Mouse (Mus musculus) heart, postnatal 25 days (tissue): ENCODE measurements around the gene Ptgds. TPM values are rescaled to one million over a fixed set of nuclear protein-coding genes. Genes with fewer than 3 reads are reported as not detected.

Experiments used
- DNase-seq: peaks from one replicate; pipeline ENCODE4 v3.0.0; 2022; ENCODE audit warnings: low spot score
- intact Hi-C: fragments of 180-260 bp; cut with DNase I; formaldehyde crosslinking; loops from one replicate; pipeline ENCODE4 v1.15.1; 2025
- total RNA-seq, 2 experiments: library from RNA; stranded (reverse); gene quantifications; 2 replicates each; pipeline ENCODE4 v1.2.3; 2021

The Ptgds gene
- total RNA-seq, 2 experiments from 2014 or later = 117 to 160 TPM

DNA sequence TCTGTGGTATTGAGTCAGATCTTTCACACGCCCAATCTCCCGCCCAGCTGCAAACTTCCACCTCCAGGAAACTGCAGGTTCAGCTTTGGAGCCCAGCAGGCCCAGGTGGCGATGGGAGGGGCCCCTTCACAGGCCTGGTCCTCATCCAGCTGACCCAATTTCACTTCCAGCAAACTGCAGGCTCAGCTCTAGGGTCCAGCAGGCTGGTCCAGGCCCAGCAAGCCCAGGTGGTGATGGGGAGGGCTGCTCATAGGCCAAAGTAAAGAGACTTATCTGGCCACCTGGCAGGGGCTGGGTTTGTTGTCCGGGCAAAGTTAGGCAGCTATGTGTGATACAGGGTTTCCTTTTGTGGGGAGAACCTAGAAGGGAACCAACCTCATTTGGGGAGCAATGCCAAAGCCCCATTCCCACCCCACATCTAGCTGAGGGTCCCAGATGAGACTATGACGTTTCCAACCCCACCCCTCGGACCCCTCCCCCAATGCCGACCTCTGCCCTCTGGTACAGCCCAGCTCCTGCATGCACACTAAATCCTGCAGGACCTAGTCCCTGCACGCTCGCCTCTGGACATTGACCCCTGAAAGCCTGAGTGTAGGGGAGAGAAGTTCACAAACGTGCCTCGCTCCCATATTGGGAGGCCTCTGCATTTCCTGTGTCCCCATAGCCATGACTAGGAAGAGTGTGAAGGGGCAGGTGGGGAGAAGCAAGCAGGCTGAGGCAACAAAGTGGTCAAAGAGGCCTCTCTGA lies 15.2 kb upstream of the Ptgds start:
- DNase-seq = no peak
- intact Hi-C loops = loop anchor here (5.0 kb wide), 1 partner anchor 108 kb away; no protein-coding TSS in a partner anchor

DNA sequence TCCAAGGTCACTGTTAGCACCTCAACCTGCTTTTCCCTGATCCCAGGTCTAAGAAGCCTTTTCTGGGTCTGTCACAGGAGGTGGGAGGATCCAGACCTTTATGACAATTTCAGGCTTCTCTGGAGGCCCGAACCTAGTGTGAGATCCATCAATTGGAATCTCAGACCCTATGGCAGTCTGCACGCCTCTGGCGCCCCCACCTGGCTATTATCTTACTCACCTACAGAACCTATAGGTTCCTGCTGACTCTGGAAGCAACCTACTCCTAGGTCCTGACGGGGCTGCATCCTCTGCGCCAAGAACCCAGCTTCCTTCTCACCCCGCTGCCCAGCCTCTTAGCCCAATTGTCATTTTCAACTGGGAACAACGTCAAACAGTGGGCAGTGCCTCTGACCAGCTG lies 13.1 kb upstream of the Ptgds start:
- no peak for DNase-seq
- intact Hi-C loops = loop anchor here (1.0 to 5.0 kb wide), 2 partner anchors 62 to 106 kb away; no protein-coding TSS in a partner anchor

DNA sequence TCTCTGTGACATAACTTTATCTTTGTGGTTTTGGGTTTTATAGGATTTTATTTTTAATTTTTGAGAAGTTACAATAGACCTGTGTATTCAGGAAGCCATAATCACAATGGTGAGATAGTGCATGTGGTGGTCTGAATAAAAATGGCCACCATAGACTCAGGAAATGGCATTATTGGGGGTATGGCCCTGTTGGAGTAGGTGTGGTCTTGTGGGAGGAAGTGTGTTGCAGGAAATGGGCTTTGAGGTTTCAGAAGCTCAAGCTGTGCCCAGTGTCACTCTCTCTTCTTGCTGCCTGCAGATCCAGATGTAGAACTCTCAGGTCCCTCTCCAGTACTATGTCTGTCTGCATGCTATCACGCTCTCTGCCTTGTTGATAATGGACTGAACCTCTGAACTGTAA lies 10.7 kb upstream of the Ptgds start:
- intact Hi-C loops = loop anchor here (5.0 kb wide), 1 partner anchor 103 kb away; no protein-coding TSS in a partner anchor

DNA sequence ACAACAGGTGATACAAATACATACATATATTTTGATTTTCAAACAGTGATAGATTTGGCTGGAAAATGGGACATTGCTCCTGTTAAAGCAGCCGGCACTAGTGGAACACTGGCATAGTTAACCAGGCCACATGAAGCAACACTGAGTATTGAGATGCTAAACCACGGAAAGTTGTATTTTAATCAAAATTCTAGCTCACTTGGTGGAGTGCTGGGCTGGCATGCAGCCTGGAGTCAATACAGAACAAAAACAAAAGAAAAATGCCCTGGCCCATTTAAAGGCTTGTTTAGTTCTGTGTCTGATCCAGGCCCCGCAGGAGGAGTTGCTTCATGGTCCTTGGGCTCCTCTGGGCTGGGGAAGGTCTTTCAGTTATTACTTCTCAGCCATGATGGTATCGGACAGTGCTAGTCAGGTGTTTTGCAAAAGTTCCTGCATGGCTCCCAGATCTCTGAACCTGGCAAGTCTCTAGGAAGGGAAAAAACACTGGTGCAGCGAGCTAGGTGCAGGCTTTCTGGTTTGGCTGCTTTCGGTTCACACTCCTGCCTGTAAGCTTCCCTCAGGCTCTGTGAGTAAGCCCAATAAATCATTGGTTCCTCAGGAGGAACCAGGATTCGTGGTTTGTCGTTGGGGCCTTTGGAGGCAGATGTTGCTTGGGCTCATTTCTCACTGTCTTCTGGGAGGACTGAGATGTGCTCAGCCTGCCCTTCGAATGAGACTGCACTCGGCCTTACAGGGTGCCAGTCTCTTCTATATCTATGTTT lies 9.9 kb upstream of the Ptgds start:
- intact Hi-C loops = loop anchor here (5.0 kb wide), 1 partner anchor 102 kb away; no protein-coding TSS in a partner anchor
- no peak for DNase-seq

More for the DNA sequence above, 10.7 kb upstream of the Ptgds start:
- DNase-seq = no peak

DNA sequence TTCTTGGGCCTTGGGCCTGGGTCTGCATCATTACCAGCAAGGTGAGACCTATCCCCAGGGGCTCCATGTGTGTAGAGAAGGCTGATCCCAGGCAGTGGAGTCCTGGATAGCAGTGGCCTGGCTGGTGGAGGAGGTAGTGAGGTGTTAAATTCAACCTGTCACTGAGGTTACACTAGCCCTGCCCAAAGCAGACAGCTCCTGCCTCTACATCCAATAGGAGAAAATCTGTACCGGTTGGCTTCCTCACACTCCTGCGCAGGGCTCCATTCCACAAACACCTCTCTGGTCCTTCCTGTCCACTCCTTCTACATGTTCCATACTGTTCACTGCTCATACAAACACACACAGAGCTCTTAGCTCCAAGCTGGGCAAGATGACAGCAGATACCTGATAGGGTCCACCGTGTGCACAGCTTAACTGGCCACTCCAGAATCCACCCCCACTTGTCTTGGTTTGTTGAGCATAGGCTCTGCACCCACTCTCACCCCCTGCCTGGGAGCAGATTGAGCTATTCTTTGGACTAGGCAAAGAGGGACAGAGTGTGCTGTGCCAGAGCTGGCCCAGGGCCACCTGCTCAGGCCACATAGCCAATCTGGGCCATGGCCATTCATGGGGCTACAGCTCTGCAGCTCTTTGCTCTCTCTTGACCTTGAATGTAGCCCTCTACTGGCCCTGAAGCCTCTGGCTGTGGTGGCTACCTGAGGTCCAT lies 8.3 kb upstream of the Ptgds start:
- no peak for DNase-seq
- intact Hi-C loops = no loop called here

DNA sequence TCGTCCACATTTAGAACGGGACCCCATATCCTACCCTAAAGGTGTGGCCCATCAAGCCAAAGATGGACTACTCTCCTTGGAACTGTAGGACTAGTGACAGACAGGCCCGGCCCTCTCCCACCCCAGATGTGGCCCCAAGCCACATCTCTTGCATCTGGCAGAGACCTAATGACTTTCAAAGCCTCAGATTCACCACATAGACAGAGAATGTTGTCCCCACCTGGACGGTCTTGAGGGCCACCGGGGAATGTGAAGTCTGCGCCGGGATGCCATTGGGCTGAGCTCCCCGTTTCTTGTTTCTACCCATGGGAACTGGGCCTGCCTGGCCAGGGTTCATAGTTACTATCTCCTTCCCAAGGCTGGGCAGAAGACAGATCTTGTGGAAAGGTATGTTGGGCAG lies 7.7 kb upstream of the Ptgds start:
- intact Hi-C loops = no loop called here

DNA sequence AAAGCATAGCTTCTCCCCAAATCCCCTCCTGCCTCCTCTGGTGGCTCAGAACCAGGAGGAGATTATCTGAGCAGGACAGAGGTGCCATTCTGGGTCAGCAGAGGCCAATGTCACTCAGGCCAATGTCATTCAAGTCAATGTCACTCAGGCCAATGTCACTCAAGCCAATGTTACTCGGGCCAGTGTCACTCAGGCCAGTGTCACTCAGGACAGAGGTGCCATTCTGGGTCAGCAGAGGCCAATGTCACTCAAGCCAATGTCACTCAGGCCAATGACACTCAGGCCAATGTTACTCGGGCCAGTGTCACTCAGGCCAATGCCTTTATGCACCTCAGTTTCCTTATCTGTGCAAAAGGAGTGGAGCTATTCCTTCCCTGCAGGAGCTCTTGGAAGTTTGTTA lies 2.7 kb upstream of the Ptgds start:
- intact Hi-C loops = no loop called here
- no peak for DNase-seq

More for the DNA sequence above, 7.7 kb upstream of the Ptgds start:
- no peak for DNase-seq

DNA sequence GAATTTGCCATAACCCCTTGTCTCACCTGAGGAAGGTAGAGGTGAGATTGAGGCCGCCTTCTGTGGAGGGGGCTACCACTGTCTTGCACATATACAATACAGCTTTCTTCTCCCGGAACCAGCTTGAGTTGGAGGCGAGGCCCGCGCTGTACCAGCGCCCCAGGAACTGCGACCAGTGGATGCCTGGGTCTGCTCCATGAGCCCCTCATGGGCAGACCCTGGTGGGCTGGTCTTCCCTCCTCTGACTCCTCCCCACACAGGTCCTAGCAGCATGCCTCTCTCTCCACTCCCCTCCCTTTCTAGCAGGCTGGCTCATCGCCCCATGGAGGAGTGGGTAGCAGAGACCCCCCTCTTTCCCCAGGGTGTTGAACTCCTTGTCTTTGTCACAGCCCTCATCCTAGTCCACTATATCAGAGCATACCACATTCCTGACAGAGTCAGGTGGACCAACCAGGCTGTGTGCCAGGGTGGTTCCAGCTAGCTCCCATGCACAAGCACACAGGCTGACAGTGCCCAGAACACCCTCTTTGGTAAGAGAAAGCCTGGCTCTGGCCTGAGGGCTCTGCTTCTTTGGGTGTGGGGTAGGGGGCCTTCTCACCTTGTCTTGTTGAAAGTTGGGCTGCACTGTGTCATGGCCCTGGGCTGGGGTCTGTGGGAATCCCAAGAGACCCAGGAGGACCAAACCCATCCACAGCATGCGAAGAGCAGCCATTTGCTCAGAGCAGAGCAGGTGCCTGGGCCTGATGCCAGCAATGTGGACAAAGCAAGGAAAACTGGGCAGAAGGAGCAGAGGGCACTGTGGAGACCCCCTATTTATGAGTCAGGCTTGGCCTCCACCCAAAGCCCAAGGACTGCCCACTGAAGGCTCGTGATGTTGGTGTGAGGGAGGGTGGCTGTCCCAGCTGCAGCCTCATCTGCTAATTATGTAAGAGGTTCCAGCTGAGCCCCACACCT lies 607 bp downstream of the Ptgds start:
- intact Hi-C loops = no loop called here
- DNase-seq = no peak

DNA sequence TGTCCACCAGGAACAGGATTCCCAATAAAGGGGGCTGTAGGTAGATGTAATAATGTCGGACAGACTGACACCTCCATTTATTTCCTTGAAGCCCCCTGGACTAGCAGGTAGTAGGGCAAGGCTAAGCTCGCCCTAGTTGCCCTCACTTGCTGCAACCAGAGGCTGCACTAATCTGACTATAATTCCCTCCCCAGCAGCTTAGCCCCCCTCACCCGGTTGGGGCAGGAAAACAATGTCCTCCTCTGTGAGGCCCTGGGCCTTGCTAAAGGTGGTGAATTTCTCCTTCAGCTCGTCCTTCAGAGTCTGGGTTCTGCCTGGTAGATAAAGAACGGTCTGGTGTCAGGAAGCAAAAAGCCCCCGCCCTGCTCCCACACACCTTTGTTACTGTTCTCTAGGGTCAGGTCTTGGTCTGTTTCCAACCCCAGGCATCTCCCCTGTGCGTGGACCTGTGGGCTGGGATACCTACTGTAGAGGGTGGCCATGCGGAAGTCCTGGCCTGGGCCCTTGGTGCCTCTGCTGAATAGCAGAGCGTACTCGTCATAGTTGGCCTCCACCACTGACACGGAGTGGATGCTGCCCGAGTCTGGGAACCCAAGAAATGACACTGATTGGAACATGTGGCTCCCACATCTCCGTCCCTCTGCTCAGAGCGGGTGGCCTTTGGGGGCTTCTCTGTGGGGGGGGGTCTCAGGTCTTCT lies 2.1 kb downstream of the Ptgds start:
- DNase-seq = no peak

DNA sequence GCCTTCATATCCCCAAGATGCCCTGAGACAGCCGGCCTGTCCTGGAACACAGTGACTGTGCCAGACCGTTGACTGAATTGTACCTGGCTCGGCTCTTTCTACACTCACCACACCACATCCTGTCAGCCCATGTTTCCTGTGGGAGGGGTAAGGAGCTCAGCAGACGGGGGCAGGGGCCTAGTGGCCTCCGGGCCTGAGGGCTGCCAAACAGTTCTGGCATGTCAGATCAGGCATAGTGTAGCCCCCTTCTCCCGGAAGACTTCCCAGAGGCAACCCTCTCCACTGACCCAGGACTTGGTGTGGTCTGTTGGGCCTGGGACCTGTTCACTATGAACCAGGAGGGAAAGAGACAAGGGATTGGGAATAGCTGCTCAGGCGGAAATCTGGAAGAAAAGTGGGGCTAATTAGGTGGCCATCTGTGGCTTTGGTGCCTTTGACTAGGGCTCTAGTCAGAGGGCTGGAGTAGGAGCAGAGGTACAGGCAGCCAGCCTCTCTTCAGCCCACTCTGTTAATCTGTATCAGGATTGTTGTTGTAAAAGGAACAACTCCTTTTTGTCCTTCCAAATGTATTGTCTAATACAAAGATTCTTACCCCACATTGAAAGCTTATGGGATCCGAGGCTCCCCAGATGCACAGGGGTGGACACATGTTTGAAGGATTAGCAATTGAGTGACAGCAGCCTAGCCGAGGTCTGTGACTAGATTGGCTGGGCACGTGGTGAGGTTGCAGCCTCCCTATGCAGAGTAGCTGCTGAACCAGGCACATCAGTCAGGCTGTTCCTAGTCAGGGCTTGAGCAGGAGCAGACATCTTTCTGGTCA lies 3.8 kb downstream of the Ptgds start:
- DNase-seq = no peak
- intact Hi-C loops = no loop called here

More for the DNA sequence above, 2.1 kb downstream of the Ptgds start:
- intact Hi-C loops = no loop called here

DNA sequence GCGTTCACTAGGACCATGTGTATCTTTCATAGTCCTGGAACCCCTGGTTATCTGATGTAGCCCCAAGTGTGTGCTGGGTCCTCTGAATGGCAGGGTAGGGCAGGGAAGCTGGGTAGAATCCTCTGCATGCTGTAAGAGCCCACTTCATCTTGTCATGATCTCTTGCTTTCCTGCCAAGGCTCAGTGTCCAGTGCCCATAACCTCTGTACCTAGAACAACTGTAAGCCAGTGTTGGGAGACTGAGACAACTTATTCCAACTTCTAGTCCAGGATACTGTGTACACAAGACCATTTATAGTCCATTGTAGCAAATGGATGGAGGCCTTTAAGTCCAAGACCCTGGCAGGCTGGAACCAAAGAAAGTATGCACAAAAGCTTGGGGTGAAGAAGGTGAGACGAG lies 4.6 kb downstream of the Ptgds start:
- intact Hi-C loops = no loop called here
- no peak for DNase-seq

DNA sequence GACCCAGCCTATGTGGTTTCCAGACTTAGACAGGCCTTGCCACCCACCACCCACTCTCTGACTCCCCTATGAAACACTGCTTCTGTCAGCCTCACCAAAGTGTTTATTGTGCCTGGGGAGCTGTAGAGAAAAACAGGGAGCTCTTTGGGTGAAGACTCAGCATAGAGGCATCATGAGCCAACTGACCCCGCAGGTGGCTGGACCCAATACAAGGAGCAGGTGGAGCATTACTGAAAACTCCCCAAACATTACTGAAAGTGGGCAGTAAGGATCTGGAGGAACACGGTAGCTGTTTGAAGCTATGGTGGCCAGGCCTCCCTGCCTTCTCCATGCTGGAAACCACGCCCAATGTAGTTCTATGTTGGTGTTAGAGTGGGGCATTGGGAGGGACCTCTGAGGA lies 6.2 kb downstream of the Ptgds start:
- intact Hi-C loops = no loop called here

DNA sequence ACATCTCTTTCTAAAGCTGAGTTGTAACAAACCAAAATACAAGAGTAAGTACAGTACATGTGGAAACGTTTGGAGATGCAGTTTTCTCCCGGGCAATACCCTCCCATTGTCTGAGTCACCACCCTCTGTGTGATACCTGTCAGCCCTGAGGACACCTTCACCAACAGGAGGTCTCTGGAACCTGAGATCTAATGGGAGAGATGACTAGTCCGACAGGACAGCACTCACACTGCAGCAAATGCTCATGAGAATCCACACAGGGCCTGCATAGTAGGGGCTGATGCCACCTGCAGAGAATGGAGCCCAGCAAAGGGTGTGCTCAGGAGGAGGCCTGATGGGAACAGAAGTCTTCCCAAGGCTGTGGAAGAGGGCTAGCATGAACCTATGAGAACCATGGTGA lies 8.4 kb downstream of the Ptgds start:
- DNase-seq = no peak
- intact Hi-C loops = no loop called here

More for the DNA sequence above, 6.2 kb downstream of the Ptgds start:
- no peak for DNase-seq

DNA sequence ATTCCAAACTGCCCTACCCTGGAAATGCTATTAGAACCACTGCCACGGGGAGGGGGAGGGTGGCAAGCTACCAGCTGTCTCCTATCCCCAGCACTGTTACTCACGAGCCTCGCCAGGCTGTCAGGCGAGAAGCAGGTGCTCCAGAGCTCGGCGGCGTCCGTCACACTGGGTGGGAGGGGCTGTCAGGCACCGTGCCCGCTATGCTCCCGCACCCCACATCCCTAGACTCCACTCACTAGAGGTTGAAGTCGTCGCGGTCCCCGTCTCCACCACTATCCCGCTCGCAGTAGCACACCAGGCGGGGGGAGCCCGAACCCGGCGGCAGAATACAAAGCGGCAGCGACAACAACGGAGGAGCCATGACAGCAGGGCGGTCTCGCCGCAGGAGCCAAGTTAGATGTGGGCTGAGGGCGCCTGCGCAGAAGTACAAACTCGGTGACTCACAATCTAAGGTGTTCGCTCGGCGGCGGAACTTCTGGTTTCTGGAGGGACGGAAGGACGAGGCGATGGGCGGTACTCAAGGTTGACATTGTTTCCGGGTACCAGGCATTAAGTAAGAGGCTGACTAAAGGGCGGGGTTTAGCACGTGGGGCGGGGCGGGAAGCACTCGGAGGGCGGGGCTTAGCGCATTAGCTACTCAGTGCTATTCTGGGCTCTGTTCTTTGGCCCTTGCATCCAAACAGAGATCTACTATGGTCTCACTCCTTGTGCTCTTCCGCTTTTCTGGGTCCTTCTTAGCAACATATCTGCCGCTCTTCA lies 9.1 kb downstream of the Ptgds start, which contains the start of gene Paxx:
TSS of gene Paxx (minus strand) at position 544 of the 759 bp plus-strand sequence.
- intact Hi-C loops = no loop called here
- DNase-seq = peak; percentile 90

DNA sequence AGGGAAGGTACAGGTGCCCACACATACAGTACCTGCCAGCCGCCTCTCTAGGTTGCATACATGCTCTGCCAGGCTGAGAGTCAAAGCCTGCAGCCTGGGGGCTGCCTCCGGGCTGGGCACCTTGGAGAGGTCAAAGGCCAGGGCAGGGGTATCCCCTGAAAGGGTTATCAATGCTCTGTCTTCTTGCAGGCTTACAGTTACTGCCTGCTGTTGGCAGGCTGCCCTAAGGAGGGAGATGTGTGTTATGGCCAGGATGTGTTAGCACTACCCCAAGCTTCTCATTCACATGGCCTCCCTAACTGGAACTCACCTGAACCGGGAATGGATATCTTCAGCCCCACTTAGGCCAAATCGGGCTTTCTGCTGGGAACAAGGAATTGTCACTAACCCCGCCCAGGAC lies 9.7 kb downstream of the Ptgds start:
- intact Hi-C loops = no loop called here

DNA sequence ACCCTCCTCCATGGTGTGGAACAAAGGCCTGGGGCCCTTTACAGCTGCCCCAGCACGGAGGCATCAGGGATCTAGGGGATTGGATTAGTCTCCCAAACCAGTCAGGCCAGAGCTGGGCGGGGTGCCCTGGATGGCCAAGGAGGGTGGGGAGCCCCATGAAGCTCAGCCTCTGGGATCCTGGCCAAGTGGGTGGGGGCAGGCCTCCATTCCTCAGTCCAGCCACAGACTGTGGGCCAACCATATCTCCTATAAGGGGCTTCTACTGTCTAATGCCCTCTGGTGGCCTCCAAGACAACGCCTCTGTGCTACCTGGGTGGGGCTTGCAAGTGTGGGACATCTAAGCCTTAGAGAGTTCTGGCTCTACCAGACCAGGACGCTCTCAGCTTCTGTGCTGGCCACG lies 10.9 kb downstream of the Ptgds start:
- intact Hi-C loops = loop anchor here (2.0 kb wide), 1 partner anchor 28 kb away; no protein-coding TSS in a partner anchor
- peak; percentile 41 for DNase-seq

More for the DNA sequence above, 9.7 kb downstream of the Ptgds start:
- DNase-seq = no peak
